Mouse (Mus musculus) small intestine, adult 2 months (tissue): ENCODE data around the gene Lrrc3c.

Experiments
- CTCF ChIP-seq: fragments of 200-500 bp; IDR thresholded peaks from 2 replicates; pipeline ENCODE4 v1.5.1; 2012; ENCODE audit warnings: low read depth, mild to moderate bottlenecking, control low read depth, inconsistent platforms, low read length, moderate library complexity, mixed read lengths; ENCODE audit not compliant: insufficient replicate concordance, insufficient read length; ENCODE audit errors: extremely low read depth
- POLR2A ChIP-seq: fragments of 200-500 bp; IDR thresholded peaks from 2 replicates; pipeline ENCODE4 v1.6.1; 2012; ENCODE audit warnings: low read depth, mild to moderate bottlenecking, control low read depth, inconsistent platforms, low read length, moderate library complexity

DNA sequence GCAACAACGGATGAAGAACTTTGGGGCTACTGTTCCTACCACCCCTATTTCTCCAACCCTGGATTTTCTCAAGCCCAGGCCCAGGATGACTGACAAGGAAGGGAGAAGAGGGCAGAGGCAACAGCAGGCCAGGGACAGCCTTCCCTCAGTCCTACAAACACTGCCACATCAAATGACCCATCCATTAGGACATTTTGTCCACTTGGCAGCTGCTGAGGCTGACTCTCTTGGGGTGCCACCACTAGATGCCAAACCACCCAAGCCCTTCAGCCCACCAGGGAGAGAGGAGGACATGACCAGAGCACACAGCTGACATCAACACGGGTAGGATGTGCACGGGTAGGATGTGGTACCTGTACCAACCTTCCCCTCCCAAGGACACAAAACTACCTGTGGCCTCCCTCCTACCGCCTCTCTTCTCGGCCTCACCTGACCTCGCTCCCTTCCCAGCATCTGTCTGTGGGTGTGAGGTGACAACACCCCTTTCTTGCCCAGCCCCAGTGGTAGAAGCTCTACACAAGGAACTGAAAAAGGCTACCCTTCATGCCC, 13.4 kb upstream of the Lrrc3c start:
- TF ChIP-seq POLR2A (no peak), CTCF (no peak)
